Mouse (Mus musculus) heart, postnatal 25 days (tissue): ENCODE data around the gene Pde4dip. TPM values are rescaled to one million over a fixed set of nuclear protein-coding genes. Genes with fewer than 3 reads are reported as not detected.
A peak's percentile ranks its signal among the peaks of the same experiment; 100 is the strongest.

Source experiments
- DNase-seq: peaks from one replicate; pipeline ENCODE4 v3.0.0; 2022; ENCODE audit warnings: low spot score
- intact Hi-C: fragments of 180-260 bp; cut with DNase I; formaldehyde crosslinking; loops from one replicate; pipeline ENCODE4 v1.15.1; 2025
- total RNA-seq, 2 experiments: library from RNA; stranded (reverse); gene quantifications; 2 replicates each; pipeline ENCODE4 v1.2.3; 2021

The Pde4dip gene
- total RNA-seq, 2 experiments from 2014 or later: 1,803 to 1,950 TPM

DNA sequence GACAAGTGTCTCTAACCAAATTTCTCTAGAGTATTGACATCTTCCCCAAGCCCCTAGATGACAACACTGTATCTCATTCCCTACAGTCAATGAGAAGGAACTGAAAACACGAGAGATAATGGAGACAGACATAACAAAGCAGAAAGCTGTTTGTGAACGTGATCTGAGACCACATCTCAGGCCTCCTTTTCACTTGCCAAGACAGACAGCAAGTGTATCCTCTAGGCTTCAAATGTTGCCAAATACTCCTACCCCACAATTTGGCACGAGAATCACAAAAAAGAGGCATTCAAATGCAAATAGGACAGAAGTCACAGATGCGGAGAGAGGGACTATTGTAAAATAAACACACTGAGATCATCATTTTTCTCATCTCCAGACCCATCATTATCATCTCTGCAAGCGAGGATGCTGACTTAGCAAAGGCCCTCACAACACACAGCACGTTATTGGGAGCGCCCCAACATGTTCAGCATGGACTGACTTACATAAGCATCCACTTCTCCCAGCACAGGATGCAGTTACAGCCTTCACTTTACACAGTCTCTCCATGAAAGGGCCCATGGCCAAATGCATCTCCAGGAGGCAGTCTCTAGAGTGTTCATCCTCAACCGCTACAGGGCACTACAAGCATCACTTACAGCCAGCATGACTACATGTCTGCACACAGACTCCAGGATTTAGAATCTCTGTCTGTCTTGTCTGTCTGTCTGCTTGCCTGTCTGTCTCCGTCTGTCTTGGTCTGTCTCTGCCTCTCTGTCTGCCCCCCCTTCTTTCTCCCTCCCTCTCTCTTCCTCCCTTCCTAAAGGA lies 33.7 kb downstream of the Pde4dip start:
- DNase-seq: no peak
- intact Hi-C loops: no loop called here

DNA sequence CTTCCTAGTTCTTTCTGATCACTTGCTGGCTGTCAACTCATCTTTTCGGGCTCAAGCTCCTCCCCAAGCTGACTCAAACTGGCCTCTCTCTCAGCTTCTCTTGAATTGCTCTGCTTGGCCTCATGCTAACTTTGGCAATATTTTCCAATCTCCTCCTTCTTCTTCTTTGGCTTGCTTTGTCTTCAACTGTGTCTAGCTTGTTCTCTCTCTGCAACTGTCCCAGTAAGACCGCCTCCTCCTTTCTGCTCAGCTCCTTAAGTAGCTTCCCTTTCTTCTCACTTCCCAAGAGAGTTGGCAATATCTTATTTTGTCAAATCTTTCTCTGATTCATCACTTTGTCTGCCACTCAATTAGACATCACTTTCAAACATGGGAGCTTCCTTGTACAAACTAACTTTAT lies 36.7 kb downstream of the Pde4dip start:
- no peak for DNase-seq
- intact Hi-C loops: no loop called here

DNA sequence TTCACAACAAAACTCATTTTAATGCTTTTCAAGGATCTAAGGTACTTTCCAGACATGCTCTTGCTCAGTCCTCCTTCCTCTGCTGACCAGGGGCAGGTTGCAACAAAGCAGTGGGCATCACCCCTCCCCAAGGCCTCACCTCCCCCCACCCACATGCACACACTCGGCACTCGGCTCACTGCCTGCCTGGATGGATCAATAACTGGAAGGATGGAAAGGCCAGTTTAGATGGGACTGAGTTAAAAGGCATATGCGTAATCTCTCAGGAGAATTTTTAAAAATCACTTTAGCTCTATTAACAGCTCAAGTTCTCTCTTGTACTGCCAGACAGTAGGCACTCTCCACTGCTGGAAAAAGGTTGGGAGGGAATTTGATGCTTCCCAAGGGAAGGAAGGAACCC lies 40.9 kb downstream of the Pde4dip start:
- no peak for DNase-seq
- intact Hi-C loops: no loop called here

DNA sequence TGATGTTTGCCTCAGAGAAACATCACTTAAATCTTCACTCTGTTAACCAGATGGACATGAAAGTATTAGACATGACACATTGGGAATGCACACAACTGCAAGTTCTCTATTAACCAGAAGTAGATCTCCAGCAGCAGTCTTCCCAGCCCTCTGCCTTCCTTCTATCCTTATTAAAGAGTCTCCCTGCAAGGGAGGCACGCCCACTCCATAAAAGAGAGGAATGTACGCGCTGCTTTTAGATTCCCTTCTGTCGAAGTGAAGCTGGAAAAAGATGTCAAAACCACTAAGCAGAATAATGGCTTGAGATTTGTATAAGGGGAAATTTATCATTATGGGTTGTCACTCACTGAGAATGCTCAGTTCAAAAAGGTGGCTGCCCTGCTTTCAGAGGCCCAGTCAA lies 42.1 kb downstream of the Pde4dip start:
- intact Hi-C loops: no loop called here
- no peak for DNase-seq

DNA sequence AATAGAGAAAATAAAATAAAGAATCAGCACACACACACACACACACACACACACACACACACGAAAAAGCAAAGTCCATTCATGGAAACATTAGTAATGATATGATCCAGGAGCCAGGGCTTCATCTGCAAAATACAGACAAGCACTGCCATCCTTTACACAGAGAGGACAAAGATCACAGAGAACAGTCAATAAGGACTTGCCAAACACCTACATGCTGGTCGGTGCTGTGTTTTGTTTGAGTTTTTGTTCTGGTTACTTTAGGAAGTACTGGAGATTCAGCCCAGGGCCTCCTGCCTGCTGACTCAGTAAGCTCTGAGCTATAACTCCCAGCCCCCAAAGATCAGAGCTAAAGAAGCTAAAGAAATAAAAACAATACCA lies 43.7 kb downstream of the Pde4dip start:
- intact Hi-C loops: no loop called here
- DNase-seq: no peak

DNA sequence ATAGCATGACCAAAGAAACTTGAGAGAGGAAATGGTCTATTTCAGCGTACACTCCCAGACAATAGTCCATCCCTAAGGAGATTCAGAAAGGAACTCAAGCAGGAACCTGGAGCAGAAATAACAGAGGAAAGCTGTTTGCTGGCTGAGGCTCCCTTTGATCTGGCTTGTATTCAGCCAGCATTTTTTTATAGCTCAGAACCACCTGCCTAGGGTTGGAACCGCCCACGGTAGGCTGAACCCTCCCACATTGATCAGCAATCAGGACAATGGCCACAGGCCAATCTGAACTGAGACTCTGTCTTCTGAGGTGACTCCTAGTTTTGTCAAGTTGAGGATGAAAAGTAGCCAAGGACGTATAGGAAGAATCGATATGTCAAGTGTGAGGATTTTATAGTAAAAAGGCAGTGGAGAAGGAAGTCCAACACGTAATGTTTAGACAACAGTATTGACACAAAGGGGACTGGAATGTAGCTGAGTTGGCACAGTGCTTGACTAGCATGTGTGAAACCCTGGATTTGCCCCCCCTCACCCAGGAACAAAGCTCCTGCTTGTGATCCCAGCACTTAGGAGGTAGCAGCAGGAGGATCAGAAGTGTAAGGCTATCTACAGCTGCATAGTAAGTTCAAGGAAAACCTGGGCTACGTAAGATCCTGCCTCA lies 44.2 kb downstream of the Pde4dip start:
- DNase-seq: no peak
- intact Hi-C loops: no loop called here

DNA sequence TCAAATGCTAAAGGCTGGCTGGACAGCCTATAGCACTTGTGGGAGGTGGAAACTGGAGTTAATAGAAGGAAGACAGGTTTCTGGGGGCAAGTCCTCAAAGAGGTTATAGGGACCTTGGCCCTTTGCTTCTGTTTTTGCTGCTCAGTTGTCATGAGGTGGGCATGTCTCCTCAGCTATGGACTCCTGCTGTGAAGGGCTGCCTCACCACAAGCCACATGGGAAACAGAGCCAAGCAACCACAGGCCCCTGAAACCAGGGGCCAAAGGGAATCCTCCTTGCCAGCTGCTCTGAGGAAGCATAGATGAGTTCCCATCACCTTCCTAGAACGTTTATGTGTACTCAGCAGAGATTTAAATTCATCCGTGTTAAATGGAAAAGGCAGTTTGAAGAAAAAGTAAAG lies 45.9 kb downstream of the Pde4dip start:
- intact Hi-C loops: no loop called here
- DNase-seq: no peak

DNA sequence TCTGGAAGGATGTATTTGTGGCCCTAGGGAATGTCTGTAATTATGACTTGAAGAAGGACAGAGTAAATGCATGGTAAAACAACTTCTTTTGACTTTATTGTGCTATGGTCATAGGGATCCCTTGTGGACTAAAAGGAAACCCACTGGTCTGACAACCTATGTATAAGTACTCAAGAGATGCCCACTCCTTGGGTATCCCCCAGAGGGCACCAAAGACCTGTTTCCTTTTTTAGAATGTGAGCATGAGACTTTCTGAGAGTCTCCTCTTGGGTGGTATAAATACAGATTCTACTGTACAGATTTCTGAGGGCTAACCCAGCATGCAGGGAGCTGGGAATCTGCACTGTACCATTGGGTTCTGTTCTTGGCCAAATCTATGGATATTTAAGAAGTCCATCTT lies 48.1 kb downstream of the Pde4dip start:
- intact Hi-C loops: no loop called here
- no peak for DNase-seq

DNA sequence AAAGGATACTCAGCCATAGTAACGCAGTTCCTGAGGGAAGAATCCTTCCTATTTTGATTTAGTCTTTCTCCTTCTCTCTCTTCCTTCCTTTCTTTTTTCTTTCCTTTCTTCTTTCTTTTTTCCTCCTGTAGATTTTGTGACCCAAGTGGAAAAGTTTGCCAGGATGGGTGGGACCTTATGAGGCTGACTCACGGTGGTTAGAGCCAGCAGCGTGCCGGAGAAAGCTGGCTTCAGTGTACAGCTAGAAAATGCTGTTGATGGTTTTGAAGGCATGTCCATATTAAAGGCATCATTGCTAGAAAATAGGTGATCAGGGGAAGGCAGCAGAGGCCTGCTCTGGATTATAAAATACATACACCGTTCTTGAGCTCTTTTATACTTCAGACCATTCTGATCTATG lies 52.6 kb downstream of the Pde4dip start:
- intact Hi-C loops: no loop called here
- DNase-seq: no peak

DNA sequence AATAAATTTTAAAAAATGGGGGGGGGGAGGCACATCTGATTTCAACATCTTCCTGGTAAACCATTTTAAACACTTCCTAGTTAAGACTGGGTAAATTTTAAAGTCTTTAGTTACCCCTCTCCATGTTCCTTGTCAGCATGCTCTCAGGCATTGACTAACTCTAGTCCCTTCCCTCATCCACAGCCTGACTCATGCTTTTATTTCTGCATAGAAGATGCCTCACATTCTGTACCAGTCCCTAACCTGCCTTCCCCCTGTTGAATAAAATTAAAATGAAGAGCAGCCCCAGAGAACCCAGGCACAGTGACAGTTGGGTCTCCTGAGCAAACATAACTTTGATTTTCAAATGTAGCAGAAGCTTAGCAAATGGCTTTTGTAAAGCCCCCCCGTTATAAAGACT lies 53.9 kb downstream of the Pde4dip start:
- intact Hi-C loops: no loop called here
- DNase-seq: no peak

DNA sequence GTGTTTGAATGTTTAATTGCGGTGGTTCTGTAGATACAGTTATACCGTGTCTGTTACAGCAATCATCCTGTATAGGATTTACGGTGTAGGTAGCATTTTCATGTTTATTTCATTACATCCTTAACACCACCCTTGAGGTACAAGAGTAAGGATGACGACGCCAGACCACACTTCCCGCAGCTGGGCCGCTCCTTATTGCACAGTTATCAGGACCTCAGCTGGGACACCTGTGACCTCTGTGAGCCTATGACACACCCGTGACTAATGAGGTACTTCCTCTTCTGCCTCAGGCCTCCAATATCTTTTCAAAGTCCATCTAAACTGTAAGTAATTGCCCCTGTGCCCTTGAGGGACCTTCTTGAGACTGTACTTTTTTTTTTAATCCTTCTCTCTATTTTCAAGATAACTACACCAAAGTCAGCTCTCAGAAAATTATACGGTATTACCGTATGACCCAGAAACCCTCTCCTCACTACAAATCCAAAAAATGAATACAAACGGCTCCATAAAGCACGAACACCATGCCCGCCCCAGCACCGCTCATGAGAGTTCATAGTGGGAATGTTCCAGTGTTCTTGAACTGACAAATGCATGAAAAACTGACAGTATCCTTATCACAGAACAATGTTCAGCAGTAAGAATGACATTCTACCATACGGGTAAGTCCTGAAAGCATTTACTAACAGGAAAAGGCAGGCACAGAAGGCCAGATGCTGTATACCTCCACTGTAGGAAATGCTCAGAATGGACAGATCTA lies 56.8 kb downstream of the Pde4dip start:
- intact Hi-C loops: no loop called here
- DNase-seq: no peak

DNA sequence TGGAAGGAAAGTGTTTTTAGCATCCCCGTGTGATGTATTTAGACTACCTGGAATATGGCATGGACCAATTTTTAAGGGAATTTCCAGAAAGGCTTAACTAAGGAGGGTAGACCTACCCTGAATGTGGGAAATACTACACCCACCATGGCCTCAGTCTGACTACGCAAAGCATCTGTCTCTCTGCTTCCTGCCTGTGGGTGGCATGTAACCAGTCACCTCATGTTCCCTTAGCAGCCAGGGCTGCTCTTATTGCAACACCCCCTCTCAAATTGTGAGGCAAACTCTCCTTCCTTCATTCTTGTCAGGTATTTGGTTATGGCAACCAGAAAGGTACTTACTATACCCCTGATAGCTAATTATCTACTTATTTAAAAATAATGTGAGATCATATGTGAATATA lies 57.9 kb downstream of the Pde4dip start:
- intact Hi-C loops: no loop called here
- no peak for DNase-seq

DNA sequence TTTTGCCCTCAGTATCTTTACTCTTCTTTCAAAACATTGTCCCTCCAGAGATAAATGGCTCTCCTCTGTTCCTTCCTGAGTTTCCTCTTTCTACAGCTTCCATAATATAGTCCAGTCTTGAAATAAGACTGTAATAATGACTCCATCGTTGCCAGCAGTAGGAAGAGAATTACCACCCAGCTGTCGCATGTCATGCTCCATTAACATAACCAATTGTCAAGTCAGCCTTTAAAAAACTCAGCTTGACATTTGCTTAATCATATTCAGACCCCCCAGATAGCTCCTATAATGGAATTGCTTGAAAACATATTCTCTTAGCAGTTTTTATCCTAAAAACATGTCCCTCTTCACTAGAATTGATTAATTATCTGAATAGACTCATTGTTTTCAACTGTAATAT lies 58.4 kb downstream of the Pde4dip start:
- DNase-seq: no peak
- intact Hi-C loops: no loop called here

DNA sequence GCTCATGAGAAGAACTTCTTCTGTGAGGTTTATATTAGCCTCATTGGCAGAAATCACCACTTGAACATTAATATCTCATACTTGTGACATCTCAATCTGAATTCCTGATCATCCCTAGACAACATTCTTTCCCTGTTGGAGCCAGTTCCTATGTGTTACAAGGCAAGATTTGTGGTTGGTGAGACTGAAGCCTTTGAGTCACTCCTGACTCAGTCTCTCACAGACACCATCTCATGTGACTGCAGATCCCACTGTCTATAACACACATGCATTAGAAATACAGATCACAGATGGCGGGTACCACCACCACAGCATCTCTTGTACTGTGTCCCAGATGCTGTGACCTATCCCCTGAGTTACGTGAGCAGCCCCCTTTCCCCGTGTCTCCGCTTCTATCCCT lies 60.2 kb downstream of the Pde4dip start:
- intact Hi-C loops: loop anchor here (5.0 kb wide), 1 partner anchor 39 kb away; no protein-coding TSS in a partner anchor

DNA sequence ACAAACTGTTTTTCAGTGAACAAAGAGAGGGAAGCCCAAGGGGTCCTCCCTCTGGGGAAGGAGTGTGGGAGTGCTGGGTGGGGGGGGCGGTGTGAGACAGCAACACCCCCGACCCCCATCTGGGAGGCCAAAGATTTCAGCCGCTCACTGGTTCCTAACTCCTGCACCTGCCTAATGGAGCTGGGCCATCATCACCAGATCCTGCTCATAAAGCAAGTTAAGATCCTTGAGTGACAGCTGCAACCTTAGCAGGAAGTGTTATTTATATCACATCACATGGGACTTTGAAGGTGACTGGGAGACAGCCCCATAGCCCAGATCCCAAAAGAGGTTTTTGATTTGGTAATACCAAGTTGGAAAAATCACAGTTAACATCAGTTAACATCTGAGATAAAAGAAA lies 63.3 kb downstream of the Pde4dip start:
- intact Hi-C loops: loop anchor here (2.0 to 5.0 kb wide), 2 partner anchors 30 to 42 kb away; no protein-coding TSS in a partner anchor
- no peak for DNase-seq

More for the DNA sequence above, 60.2 kb downstream of the Pde4dip start:
- no peak for DNase-seq

DNA sequence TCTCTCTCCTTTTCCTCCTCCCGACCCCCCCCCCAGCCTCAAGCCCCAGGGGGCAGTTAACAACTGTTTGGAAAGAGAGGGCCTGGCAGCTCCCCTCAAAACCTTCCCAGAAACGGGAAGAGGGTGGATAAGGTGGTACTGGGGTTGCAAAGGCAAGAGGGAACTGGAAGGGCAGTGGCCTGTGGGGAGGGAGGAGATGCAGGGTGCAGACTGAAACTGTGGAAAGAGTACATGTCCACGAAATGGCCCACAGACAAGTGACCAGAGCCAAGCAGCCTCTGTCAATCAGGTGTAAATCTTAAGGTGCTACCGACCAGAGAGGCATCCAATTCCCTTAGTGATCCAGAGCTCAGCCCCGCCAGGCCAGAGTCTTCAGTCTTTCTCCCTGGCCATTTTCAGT lies 63.8 kb downstream of the Pde4dip start:
- intact Hi-C loops: loop anchor here (2.0 to 5.0 kb wide), 2 partner anchors 30 to 43 kb away; no protein-coding TSS in a partner anchor
- no peak for DNase-seq

DNA sequence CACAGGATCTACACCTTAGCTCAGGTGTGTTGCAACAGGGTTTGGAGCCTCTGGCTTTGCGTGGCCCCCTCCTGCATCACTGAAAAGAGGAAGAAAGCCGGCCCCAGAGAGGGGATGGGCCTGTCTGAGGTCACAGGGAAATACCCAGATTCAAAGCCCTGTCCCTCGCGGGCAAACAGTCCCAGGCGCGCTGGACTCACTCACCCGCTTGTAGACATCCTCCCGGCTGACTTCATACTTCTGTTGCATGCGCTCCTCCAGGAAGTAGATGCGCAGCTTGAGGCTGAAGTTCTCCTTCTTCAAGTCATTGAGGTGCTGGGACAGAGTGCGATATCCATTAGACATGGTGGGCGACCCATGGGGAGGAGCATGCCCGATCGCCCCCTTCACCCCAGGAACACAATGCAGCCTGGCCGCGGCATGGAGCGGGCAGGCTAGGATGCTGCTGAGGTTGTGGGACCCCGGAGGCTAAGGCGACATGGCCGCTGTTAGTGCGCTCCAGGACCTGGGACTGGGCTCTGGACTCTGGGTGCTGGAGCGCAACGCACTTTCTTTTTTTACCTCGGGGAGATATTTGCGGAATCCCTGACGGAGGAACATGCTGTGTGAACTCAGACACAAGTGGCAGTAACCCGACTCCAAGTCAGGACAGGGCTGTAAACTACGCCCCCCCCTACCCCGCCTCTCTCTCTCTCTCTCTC lies 64.3 kb downstream of the Pde4dip start:
- DNase-seq: peak; percentile 28
- intact Hi-C loops: loop anchor here (2.0 kb wide), 1 partner anchor 29 kb away; no protein-coding TSS in a partner anchor

DNA sequence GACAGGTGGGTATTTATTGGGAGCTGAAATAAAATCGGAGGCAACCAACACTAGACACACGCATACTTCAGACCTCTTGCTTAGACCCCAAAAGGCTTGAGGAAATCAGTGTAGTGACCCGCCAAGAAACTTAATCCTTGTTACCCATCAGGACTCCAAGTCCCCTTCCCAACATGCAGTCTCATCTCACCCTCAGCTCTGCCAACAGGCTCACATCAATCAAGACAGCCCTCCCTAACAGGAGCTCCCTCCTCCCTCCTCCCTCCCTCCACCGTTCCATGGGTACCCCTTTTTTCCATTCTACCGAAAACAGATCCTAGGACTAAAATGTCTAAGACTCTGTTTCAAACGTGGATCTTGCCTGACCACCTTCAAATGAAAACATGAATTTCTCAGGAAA lies 65.1 kb downstream of the Pde4dip start:
- intact Hi-C loops: no loop called here
- no peak for DNase-seq

DNA sequence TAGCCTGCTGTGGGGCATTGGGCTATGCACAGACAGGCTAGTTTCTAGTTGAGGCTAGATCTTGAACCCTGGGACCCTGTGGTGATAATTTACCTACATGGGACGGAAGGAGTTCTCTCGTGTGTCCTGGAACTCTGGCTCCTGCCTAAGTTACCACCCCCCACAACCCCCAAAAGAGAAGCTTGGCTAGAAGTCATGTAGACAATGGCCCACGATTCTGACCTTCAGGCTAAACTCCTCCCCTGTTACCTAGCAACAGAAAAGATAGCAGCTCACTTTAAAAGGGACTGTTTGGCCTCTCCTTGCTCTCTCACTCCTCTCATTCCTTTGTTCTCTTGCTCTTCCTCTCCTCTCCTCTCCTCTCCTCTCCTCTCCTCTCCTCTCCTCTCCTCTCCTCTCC lies 69.5 kb downstream of the Pde4dip start:
- intact Hi-C loops: no loop called here
- DNase-seq: no peak

DNA sequence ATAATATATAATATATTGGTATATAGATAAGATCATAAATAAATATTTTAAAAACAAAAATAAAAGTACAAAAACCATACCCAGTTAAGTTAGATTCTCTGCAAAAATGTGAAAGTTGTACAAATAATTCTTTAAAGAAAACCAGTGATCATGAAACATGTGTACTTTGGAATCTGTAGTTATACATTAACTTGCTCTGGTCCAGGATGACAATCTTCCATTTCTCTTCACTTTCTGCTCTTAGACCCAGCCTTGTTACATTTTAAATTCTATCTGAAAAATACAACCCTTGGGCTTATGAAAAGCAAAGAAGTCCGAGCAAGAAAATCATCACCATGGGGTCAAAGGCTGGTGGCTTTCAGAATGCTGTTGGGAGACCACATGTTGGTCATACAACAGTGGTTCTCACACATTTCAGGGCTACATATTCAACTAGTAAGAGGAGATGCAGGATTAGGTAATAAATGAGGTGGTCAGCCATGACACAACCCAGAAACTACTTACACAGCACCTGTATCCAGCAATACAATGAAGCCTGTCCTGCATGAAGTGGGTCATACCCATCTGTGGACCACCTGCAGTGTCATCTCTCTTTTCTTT lies 70.0 kb downstream of the Pde4dip start:
- no peak for DNase-seq
- intact Hi-C loops: no loop called here
